Mouse (Mus musculus) lung, postnatal 0 days (tissue): ENCODE data around the gene Zmat5.

Experiments
- CTCF ChIP-seq: IDR thresholded peaks from 2 replicates; pipeline ENCODE4 v1.5.1; 2016; ENCODE audit warnings: antibody characterized with exemption, mild to moderate bottlenecking
- EP300 ChIP-seq: IDR thresholded peaks from 2 replicates; pipeline ENCODE4 v1.6.1; 2016; ENCODE audit warnings: antibody characterized with exemption, mild to moderate bottlenecking, control low read depth

DNA sequence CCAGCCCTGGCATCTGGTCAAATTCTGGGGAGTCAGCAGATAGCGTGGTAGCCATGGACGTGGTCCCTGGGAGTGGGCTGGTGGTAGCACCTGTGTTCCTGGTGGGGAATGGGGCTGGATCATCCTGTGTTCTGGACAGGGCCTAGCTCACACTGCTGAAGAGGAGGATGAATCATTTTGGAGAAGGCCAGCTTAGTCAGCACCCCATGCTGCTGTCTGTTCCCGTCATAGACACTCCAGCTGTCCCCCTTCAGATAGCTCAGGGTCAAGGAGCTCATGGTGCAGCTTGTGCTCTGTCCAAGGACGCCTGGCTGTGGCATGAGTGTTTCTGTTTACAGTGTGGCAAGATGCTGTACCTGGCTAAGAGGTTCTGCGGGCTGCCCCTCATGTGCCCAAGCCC is 14.1 kb downstream of the Zmat5 start:
- TF ChIP-seq CTCF = no peak
- no peak for TF ChIP-seq EP300
